Mouse (Mus musculus): ENCODE measurements at regions not wholly inside any gene's neighbourhood (a gene's known extent, or its start where the extent isn't known, plus 50 kb on each side); places are given as distances from the start of the nearest gene placed in this dataset.

- no peak overlapping the region for H3K9ac ChIP-seq (replicated peaks)
Observed at GRCm38 (mm10) chr10:126452057-126452622, 449.0 kb downstream of the Atp23 start.

GRCm38 (mm10) chr10:126431222-126431621 lies 465.3 kb downstream of the Lrig3 start:
- no peaks in the 10 kb centered on the region for H3K4me1 ChIP-seq (replicated peaks)
- H3K9me3 ChIP-seq: no peaks in the 10 kb centered on the region
- no peak for ATAC-seq (ENCODE audit: insufficient number of reproducible peaks, insufficient read depth, low FRiP score, low TSS enrichment, low read depth)
- no peak overlapping the region for H3K9ac ChIP-seq (replicated peaks)
- H3K4me2 ChIP-seq: no peak overlapping the region
- no peaks in the 10 kb centered on the region for H3K27me3 ChIP-seq
- H3K36me3 ChIP-seq: no peaks in the 10 kb centered on the region
- H3K4me3 ChIP-seq (replicated peaks): no peak overlapping the region
- no peak overlapping the region for H3K27ac ChIP-seq

More at GRCm38 (mm10) chr10:126452057-126452622, 449.0 kb downstream of the Atp23 start:
- no peaks in the 10 kb centered on the region for H3K27me3 ChIP-seq
- H3K4me2 ChIP-seq: no peak overlapping the region
- H3K4me3 ChIP-seq (replicated peaks): no peak overlapping the region
- peaks cover 4% of the 10 kb centered on the region; the same call in 1 of the 2 replicates for H3K9me3 ChIP-seq
- ATAC-seq (ENCODE audit: insufficient number of reproducible peaks, insufficient read depth, low FRiP score, low TSS enrichment, low read depth): no peak
- H3K4me1 ChIP-seq (replicated peaks): no peaks in the 10 kb centered on the region
- no peaks in the 10 kb centered on the region for H3K36me3 ChIP-seq
- WGBS: 89% methylated on average over 10 of the region's 10 CpGs
- H3K27ac ChIP-seq: no peak overlapping the region

- H3K4me3 ChIP-seq (replicated peaks): no peak overlapping the region
- no peaks in the 10 kb centered on the region for H3K36me3 ChIP-seq
- H3K4me1 ChIP-seq (replicated peaks): no peaks in the 10 kb centered on the region
- no peak overlapping the region for H3K9ac ChIP-seq (replicated peaks)
- no peaks in the 10 kb centered on the region for H3K9me3 ChIP-seq
- 88% methylated on average over 8 of the region's 8 CpGs for WGBS
- no peak for ATAC-seq (ENCODE audit: insufficient number of reproducible peaks, insufficient read depth, low FRiP score, low TSS enrichment, low read depth)
- H3K27ac ChIP-seq: no peak overlapping the region
- H3K27me3 ChIP-seq: no peaks in the 10 kb centered on the region
- no peak overlapping the region for H3K4me2 ChIP-seq
Observed at GRCm38 (mm10) chr10:126430346-126430745, 464.4 kb downstream of the Lrig3 start.

- H3K4me1 ChIP-seq (replicated peaks): no peaks in the 10 kb centered on the region
- H3K27me3 ChIP-seq: no peaks in the 10 kb centered on the region
- no peak overlapping the region for H3K4me3 ChIP-seq (replicated peaks)
- no peak overlapping the region for H3K4me2 ChIP-seq
- H3K36me3 ChIP-seq: no peaks in the 10 kb centered on the region
- no peak for ATAC-seq (ENCODE audit: insufficient number of reproducible peaks, insufficient read depth, low FRiP score, low TSS enrichment, low read depth)
- H3K9ac ChIP-seq (replicated peaks): no peak overlapping the region
- no peak overlapping the region for H3K27ac ChIP-seq
- H3K9me3 ChIP-seq: no peaks in the 10 kb centered on the region
- WGBS: 83% methylated on average over 1 of the region's 1 CpGs
Observed at GRCm38 (mm10) chr10:126429502-126429901, 463.5 kb downstream of the Lrig3 start.

GRCm38 (mm10) chr10:126422066-126422465 lies 456.1 kb downstream of the Lrig3 start:
- H3K4me2 ChIP-seq: no peak overlapping the region
- no peaks in the 10 kb centered on the region for H3K27me3 ChIP-seq
- 0 out of 2 replicates have a peak, but pooled peaks cover 6% of the 10 kb centered on the region for H3K4me1 ChIP-seq (replicated peaks)
- WGBS: 68% methylated on average over 6 of the region's 6 CpGs
- H3K4me3 ChIP-seq (replicated peaks): no peak overlapping the region
- no peaks in the 10 kb centered on the region for H3K9me3 ChIP-seq
- H3K9ac ChIP-seq (replicated peaks): no peak overlapping the region
- H3K27ac ChIP-seq: no peak overlapping the region
- ATAC-seq (ENCODE audit: insufficient number of reproducible peaks, insufficient read depth, low FRiP score, low TSS enrichment, low read depth): no peak
- no peaks in the 10 kb centered on the region for H3K36me3 ChIP-seq

- H3K9me3 ChIP-seq: 0 out of 2 replicates have a peak, but pooled peaks cover 3% of the 10 kb centered on the region
- no peaks in the 10 kb centered on the region for H3K4me1 ChIP-seq (replicated peaks)
- H3K4me3 ChIP-seq (replicated peaks): no peak overlapping the region
- no peaks in the 10 kb centered on the region for H3K36me3 ChIP-seq
- WGBS: 48% methylated on average over 7 of the region's 7 CpGs
- H3K27me3 ChIP-seq: no peaks in the 10 kb centered on the region
- H3K9ac ChIP-seq (replicated peaks): no peak overlapping the region
- H3K4me2 ChIP-seq: no peak overlapping the region
- no peak overlapping the region for H3K27ac ChIP-seq
- ATAC-seq (ENCODE audit: insufficient number of reproducible peaks, insufficient read depth, low FRiP score, low TSS enrichment, low read depth): no peak
Observed at GRCm38 (mm10) chr10:126413786-126414185, 447.8 kb downstream of the Lrig3 start.

- ATAC-seq (ENCODE audit: insufficient number of reproducible peaks, insufficient read depth, low FRiP score, low TSS enrichment, low read depth): no peak
- H3K4me3 ChIP-seq (replicated peaks): no peak overlapping the region
- no peaks in the 10 kb centered on the region for H3K9me3 ChIP-seq
- H3K9ac ChIP-seq (replicated peaks): no peak overlapping the region
- WGBS: 88% methylated on average over 2 of the region's 3 CpGs
- no peak overlapping the region for H3K27ac ChIP-seq
- H3K36me3 ChIP-seq: no peaks in the 10 kb centered on the region
- no peak overlapping the region for H3K4me2 ChIP-seq
- no peaks in the 10 kb centered on the region for H3K4me1 ChIP-seq (replicated peaks)
- no peaks in the 10 kb centered on the region for H3K27me3 ChIP-seq
Observed at GRCm38 (mm10) chr10:126392235-126392634, 426.3 kb downstream of the Lrig3 start.

- H3K27me3 ChIP-seq: no peaks in the 10 kb centered on the region
- WGBS: 88% methylated on average over 6 of the region's 6 CpGs
- no peak overlapping the region for H3K4me2 ChIP-seq
- no peaks in the 10 kb centered on the region for H3K4me1 ChIP-seq (replicated peaks)
- H3K27ac ChIP-seq: no peak overlapping the region
- H3K4me3 ChIP-seq (replicated peaks): no peak overlapping the region
- no peaks in the 10 kb centered on the region for H3K9me3 ChIP-seq
- ATAC-seq (ENCODE audit: insufficient number of reproducible peaks, insufficient read depth, low FRiP score, low TSS enrichment, low read depth): no peak
- H3K36me3 ChIP-seq: no peaks in the 10 kb centered on the region
- no peak overlapping the region for H3K9ac ChIP-seq (replicated peaks)
Observed at GRCm38 (mm10) chr10:126391770-126392169, 425.8 kb downstream of the Lrig3 start.

GRCm38 (mm10) chr10:126386430-126386829 lies 420.5 kb downstream of the Lrig3 start:
- no peak for ATAC-seq (ENCODE audit: insufficient number of reproducible peaks, insufficient read depth, low FRiP score, low TSS enrichment, low read depth)
- Histone ChIP-seq H3K27ac (no peak overlapping the region), H3K4me1 (replicated peaks) (0 out of 2 replicates have a peak, but pooled peaks cover 3% of the 10 kb centered on the region), H3K27me3 (no peaks in the 10 kb centered on the region), H3K9ac (replicated peaks) (no peak overlapping the region), H3K4me2 (no peak overlapping the region), H3K36me3 (no peaks in the 10 kb centered on the region), H3K4me3 (replicated peaks) (no peak overlapping the region), H3K9me3 (0 out of 2 replicates have a peak, but pooled peaks cover 3% of the 10 kb centered on the region)
- WGBS: 71% methylated on average over 3 of the region's 3 CpGs

GRCm38 (mm10) chr10:126385644-126386043 lies 419.7 kb downstream of the Lrig3 start:
- Histone ChIP-seq H3K27ac (no peak overlapping the region), H3K4me3 (replicated peaks) (no peak overlapping the region), H3K4me1 (replicated peaks) (peaks cover 6% of the 10 kb centered on the region), H3K36me3 (no peaks in the 10 kb centered on the region), H3K9ac (replicated peaks) (no peak overlapping the region), H3K9me3 (0 out of 2 replicates have a peak, but pooled peaks cover 3% of the 10 kb centered on the region), H3K27me3 (no peaks in the 10 kb centered on the region), H3K4me2 (no peak overlapping the region)
- WGBS: 87% methylated on average over 6 of the region's 6 CpGs
- no peak for ATAC-seq (ENCODE audit: insufficient number of reproducible peaks, insufficient read depth, low FRiP score, low TSS enrichment, low read depth)

GRCm38 (mm10) chr10:126380381-126380780 lies 414.4 kb downstream of the Lrig3 start:
- ATAC-seq (ENCODE audit: insufficient number of reproducible peaks, insufficient read depth, low FRiP score, low TSS enrichment, low read depth): no peak
- H3K4me1 ChIP-seq (replicated peaks): peaks cover 21% of the 10 kb centered on the region
- H3K9me3 ChIP-seq: no peaks in the 10 kb centered on the region
- H3K4me2 ChIP-seq: no peak overlapping the region
- WGBS: 43% methylated on average over 2 of the region's 2 CpGs
- no peaks in the 10 kb centered on the region for H3K36me3 ChIP-seq
- H3K27ac ChIP-seq: no peak overlapping the region
- no peak overlapping the region for H3K4me3 ChIP-seq (replicated peaks)
- H3K27me3 ChIP-seq: no peaks in the 10 kb centered on the region
- no peak overlapping the region for H3K9ac ChIP-seq (replicated peaks)

GRCm38 (mm10) chr10:126379239-126379638 lies 413.3 kb downstream of the Lrig3 start:
- H3K9ac ChIP-seq (replicated peaks): no peak overlapping the region
- no peak for ATAC-seq (ENCODE audit: insufficient number of reproducible peaks, insufficient read depth, low FRiP score, low TSS enrichment, low read depth)
- no peaks in the 10 kb centered on the region for H3K9me3 ChIP-seq
- H3K4me1 ChIP-seq (replicated peaks): peaks cover 25% of the 10 kb centered on the region
- H3K27me3 ChIP-seq: no peaks in the 10 kb centered on the region
- 15% methylated on average over 6 of the region's 6 CpGs for WGBS
- H3K4me3 ChIP-seq (replicated peaks): no peak overlapping the region
- H3K27ac ChIP-seq: no peak overlapping the region
- no peaks in the 10 kb centered on the region for H3K36me3 ChIP-seq
- no peak overlapping the region for H3K4me2 ChIP-seq
